Mouse (Mus musculus) spleen, postnatal 14 days (tissue): Measurements from ENCODE around the gene Stk19.
A peak's percentile ranks its signal among the peaks of the same experiment; 100 is the strongest.

ENCODE experiments used
- DNase-seq, 2 experiments: peaks; one replicate each; pipeline ENCODE4 v3.0.0; 2021 to 2022; ENCODE audit warnings: low spot score in 2 of 2

Gene Stk19

GRCm38 (mm10) chr17:34836856-34837221, at the start of gene Stk19, which contains the start of gene Dxo:
TSS of gene Stk19 (minus strand) at chr17:34836945.
TSS of gene Dxo (plus strand) at chr17:34837019.
- peak; percentile 87 to 93 for DNase-seq

DNA sequence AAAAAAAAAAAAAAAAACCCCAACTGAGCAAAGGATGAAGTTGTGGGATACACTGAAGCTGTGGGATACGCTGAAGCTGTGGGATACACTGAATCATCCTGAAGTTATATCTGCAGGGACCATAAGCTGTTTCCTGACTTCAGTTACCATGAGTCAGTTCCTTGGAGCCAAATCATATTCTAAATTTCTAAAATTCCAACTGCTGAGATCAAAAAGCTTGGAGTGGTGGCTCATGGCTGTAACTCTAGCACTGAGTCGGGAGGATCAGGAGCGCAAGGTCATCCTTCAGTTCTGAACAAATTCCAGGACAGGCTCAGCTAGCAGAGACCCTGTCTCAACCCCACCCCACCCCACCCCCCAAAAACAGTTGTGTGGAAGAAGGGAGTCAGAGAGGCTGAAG, 48.9 kb upstream of the Stk19 start:
- DNase-seq = no peak

GRCm38 (mm10) chr17:34884704-34885103, 48.0 kb upstream of the Stk19 start:
- no peak for DNase-seq

DNA sequence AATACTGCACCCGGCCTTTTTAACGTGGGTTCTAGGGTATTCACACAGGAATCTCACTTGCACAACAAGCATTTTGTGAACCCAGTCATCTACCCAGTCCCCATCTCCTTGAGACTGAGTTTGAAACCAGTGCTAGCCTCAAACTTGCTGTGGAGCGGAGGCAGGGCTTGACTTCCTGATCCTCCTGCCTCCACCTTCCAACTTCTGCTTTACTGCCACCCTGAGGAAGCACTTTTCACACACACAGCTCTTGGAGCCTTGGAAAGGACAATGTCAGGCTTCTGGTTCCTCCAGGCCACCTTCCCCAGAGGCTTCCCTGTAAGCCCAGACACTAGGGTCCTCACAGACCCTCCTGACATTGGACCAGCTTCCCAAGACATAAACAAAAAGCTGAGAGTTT, 46.6 kb upstream of the Stk19 start:
- no peak for DNase-seq

GRCm38 (mm10) chr17:34881683-34882310, 45.1 kb upstream of the Stk19 start, which contains the start of gene Gm20547:
TSS of gene Gm20547 (minus strand) at chr17:34882042.
- no peak for DNase-seq

DNA sequence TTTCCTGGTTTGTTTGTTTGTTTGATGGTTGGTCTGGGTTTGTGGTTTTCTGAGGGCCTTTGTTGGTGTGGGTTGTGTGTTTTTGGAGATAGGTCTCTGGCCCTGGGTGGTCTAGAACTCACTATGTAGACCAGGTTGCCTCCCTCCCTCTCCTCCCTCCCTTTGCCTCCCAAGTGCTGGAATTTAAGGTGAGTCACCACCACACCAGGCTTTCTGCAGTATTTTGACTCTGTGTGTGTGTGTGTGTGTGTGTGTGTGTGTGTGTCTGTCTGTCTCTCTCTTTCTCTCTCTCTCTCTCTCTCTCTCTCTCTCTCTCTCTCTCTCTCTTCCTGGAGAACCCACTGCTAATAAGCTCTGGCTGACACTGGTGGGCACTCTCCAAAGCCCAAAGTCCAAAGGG, 44.4 kb upstream of the Stk19 start:
- no peak for DNase-seq

DNA sequence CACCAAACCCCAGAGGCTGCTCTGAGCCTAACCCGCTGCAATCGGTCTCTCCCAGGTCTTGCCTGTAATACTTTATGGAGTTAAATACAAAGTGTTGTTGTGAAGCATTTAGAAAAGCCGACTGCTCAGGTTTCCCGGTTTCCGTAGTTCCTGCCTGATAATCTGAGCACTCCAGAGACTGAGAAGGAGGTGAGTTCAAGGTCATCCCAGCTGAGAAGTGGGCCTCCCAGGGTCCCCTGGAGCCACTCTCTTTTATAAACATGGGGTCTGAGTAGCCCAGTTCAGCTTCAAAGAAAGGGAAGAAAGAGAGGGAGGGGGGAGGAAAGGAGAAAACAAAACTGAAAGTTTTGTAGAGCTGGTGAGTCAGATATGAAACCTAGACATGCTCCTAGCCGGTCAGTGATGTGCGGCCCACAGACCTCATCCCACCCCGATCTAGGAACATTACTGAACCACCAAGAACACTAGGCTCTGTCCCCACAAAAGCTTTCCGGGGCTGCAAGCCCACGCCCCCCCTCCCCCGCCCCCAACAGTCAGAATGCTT, 42.7 kb upstream of the Stk19 start, which contains the start of gene Zbtb12:
Zbtb12 (plus strand) TSS at position 148 of the 544 bp plus-strand sequence.
- no peak for DNase-seq

DNA sequence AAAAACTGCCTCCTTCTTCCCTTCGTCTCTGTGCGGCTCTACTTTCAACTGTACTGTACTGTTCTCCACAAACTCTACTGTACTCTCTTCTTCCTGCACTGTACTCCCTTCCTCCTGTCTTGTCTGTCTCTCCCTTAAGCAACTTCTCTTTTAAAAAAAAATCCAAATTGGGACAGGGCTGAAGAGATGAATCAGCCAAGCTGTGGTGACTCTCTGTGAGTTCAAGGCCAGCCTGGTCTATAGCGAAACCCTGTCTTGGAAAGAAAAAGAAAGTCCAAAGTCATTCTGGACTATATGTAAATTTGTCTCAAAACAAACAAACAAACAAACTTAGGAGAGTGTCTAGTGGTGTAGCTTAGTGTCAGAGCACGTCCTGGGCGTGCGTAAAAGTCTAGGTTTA, 37.6 kb upstream of the Stk19 start:
- DNase-seq = no peak

- no peak for DNase-seq
These were observed 29.2 kb upstream of the Stk19 start for GRCm38 (mm10) chr17:34865981-34866380.

GRCm38 (mm10) chr17:34862416-34863081, 25.8 kb upstream of the Stk19 start, which contains the start of gene Cfb:
TSS of gene Cfb (minus strand) at chr17:34862518.
- DNase-seq = no peak

- DNase-seq = peak in 1 of 2 experiments; percentile 5
These were observed 25.1 kb upstream of the Stk19 start for GRCm38 (mm10) chr17:34861704-34862415.

GRCm38 (mm10) chr17:34860514-34860913, 23.8 kb upstream of the Stk19 start:
- DNase-seq = no peak

- DNase-seq = no peak
These were observed 21.9 kb upstream of the Stk19 start for GRCm38 (mm10) chr17:34858670-34859069.

DNA sequence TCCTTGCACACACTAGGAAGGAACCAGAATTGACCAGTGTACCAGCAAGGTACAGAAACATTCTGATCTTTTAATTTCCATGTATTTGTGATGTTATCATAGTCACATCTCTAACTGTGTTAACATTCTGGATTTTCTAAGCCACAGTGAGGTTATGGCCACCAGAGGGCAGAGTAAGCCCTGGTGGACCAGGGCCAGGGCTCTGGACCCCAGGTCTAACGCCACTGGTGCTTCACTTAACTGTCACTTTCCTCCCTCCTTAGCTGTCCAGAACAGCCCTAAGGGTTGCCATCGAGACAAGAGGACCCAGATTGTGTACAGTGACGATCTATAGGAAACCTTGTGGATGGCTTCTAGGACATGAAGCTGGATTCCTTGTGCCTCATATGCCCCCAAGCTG, 19.1 kb upstream of the Stk19 start:
- DNase-seq = peak in 1 of 2 experiments; percentile 57

DNA sequence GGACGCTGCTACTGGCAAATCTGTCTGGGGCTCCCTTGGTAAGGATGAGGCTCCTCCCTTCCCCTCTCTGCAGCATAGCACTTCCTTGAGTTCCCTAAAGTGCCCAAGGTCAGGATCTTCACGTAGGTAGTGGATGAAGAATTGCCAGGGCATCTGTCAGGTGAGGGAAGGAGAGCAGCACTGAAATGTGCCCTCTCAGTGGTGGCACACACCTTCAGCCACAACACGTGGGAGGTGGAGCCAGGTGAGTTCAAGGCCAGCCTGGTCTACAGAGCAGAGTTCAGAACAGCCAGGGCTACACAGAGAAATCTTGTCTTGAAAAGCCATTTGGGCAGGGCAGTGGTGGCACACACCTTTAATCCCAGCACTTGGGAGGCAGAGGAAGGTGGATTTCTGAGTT, 18.0 kb upstream of the Stk19 start:
- DNase-seq = no peak

DNA sequence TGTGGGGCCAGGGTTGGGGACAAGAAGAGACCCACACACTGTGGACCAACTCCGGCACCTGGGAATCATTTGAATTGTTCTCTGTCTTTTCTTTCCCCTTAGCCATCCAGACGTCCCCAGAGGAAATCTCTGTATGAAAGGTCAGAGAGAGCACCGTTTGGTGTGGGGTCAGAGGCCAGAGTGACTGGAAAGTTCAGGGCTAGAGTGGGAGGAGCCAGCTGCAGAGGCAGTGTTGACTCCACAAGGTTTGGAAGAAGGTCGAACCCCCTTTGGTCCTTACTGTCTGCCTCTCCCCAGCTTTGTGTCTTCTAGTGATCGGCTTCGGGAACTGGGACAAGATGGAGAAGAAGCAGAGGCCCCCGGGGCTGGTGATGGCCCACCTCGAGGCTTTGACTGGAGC, 16.8 kb upstream of the Stk19 start:
- no peak for DNase-seq

DNA sequence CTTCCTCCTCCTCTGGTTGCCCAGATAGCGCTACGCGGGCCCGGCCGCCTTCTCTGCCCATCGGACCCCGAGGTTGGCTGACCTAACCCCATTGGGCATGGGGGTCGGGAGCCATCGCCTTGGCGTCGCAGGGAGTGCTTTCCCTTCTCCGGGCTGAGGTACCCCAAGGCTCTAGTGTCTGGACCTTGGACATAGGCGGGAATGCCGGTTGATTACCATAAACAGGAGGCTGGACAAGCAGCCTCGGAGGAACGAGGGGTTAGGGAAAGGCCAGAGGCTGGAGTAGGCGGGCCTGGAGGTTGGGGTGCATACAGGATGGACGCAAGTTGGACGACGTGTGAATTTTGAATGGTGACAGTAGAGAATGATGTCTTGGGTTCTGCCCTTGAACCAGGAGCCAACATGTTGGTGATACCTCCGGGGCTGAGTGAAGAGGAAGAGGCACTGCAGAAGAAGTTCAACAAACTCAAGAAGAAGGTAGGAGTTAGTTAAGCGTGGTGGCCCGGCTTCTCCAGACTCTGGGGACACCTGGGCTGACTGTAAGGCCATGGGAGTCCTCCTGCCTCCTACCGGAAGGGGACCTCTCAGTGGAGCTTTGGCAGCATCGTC, 13.9 kb upstream of the Stk19 start:
- no peak for DNase-seq

DNA sequence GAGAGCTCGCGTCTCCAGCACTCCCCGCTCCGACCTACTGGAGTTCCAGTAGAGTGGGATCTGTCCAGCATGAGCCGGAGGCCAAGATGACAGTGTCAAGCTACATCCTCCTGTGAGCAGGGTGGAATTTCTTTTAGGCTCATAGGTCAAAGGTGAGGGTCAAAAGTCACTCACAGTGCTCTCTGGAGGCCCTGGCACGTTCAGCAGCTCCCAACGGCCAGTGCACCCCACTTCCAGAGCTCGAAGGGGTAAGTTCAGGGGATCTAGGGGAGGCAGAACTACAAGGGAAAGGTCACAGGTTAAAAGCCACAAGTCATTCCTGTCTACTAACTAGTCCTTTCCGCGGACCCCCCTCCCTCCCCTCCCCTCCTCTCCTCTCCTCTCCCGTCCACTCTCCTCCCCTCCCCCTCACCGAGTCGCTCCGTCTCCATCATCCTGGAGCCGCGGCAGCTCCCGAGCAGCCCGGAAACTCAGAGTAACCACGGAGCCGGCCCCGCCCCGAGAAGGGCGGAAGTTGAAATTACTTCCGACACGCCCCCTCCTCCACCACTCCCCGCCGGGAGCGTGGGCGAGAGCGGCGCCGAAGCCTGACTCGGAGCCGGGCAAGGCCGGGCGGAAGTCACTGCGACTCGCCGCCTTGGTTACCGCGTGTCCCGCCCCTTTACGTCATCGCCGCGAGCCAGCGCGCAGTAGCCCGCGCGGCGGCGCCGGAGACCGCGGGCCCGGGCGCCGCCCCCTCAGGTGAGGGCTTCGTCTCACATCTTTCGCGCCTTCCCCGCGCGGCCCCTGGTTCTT, 13.2 kb upstream of the Stk19 start, which contains the start of the genes Skiv2l and Nelfe:
Skiv2l (minus strand) TSS at position 489 of the 795 bp plus-strand sequence.
Nelfe (plus strand) TSS at position 670 of the 795 bp plus-strand sequence.
- peak; percentile 95 to 99 for DNase-seq

GRCm38 (mm10) chr17:34847615-34848014, 10.9 kb upstream of the Stk19 start:
- DNase-seq = no peak

DNA sequence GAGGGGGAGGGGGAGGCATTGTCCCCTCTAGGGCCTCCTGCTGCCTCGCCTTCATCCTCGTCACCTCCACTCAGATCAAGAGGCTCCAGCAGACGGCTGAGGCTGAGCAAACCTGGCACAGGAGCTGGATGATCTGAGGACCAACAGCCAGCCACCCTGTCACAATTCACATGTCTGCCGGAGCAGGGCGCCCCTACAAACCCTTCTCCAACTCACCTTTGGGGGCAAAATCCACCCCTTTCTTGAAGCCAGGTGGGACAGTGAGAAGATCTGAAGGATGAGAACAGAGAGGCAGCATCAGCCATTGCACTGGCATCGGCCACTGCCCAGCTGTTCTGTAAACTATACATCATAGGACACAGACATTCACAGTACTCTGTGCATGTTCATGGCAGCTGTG, 10.4 kb upstream of the Stk19 start:
- no peak for DNase-seq

GRCm38 (mm10) chr17:34844884-34845283, 8.1 kb upstream of the Stk19 start:
- no peak for DNase-seq
